Mouse (Mus musculus) MEL (cell line): ENCODE measurements at regions not wholly inside any gene's neighbourhood (a gene's known extent, or its start where the extent isn't known, plus 50 kb on each side); places are given as distances from the start of the nearest gene placed in this dataset.

Experiments used
- BHLHE40 ChIP-seq: IDR thresholded peaks from 2 replicates; pipeline ENCODE4 v1.6.1; 2012; ENCODE audit warnings: low read depth, mild to moderate bottlenecking, inconsistent platforms, low read length, improper control_type of control experiment, borderline replicate concordance
- CTCF ChIP-seq, 3 experiments: IDR thresholded peaks in 2 of 3; conservative IDR thresholded peaks in 1 of 3; 2 replicates each; pipeline ENCODE4 v1.5.1; 2011 to 2012; ENCODE audit warnings: low read length in 3 of 3, low read depth in 2 of 3, mild to moderate bottlenecking in 2 of 3, improper control_type of control experiment in 1 of 3, inconsistent platforms in 1 of 3, mixed read lengths in 1 of 3, moderate library complexity in 1 of 3; ENCODE audit not compliant: control insufficient read depth in 1 of 3, insufficient read depth in 1 of 3, poor library complexity in 1 of 3, severe bottlenecking in 1 of 3
- ELF1 ChIP-seq: IDR thresholded peaks from 2 replicates; pipeline ENCODE4 v1.6.1; 2014; ENCODE audit warnings: low read depth, mild to moderate bottlenecking, inconsistent platforms, low read length, improper control_type of control experiment, moderate library complexity
- EP300 ChIP-seq, 2 experiments: IDR thresholded peaks; 2 replicates each; pipeline ENCODE4 v1.6.1; 2011; ENCODE audit warnings: improper control_type of control experiment in 2 of 2, low read length in 2 of 2, low read depth in 1 of 2, mild to moderate bottlenecking in 1 of 2
- GABPA ChIP-seq: IDR thresholded peaks from 2 replicates; pipeline ENCODE4 v1.6.1; 2012; ENCODE audit warnings: low read depth, mild to moderate bottlenecking, inconsistent platforms, low read length, improper control_type of control experiment, moderate library complexity
- GATA1 ChIP-seq: IDR thresholded peaks from 2 replicates; pipeline ENCODE4 v1.6.1; 2011; ENCODE audit warnings: low read depth, low read length, improper control_type of control experiment
- HCFC1 ChIP-seq: IDR thresholded peaks from 2 replicates; pipeline ENCODE4 v1.6.1; 2012; ENCODE audit warnings: low read depth, mild to moderate bottlenecking, inconsistent platforms, low read length, improper control_type of control experiment, moderate library complexity
- KAT2A ChIP-seq: conservative IDR thresholded peaks from 2 replicates; pipeline ENCODE4 v1.6.1; 2012; ENCODE audit warnings: low read depth, low read length, improper control_type of control experiment, inconsistent platforms
- MAFK ChIP-seq: IDR thresholded peaks from 2 replicates; pipeline ENCODE4 v1.6.1; 2011; ENCODE audit warnings: low read depth, mild to moderate bottlenecking, low read length, improper control_type of control experiment, borderline replicate concordance
- MYB ChIP-seq: IDR thresholded peaks from 2 replicates; pipeline ENCODE4 v1.6.1; 2011; ENCODE audit warnings: mild to moderate bottlenecking, low read depth, low read length, improper control_type of control experiment
- NRF1 ChIP-seq: IDR thresholded peaks from 2 replicates; pipeline ENCODE4 v1.6.1; 2014; ENCODE audit warnings: low read depth, mild to moderate bottlenecking, inconsistent platforms, low read length, improper control_type of control experiment, moderate library complexity; ENCODE audit not compliant: poor library complexity, insufficient read depth, severe bottlenecking
- POLR2A ChIP-seq, 2 experiments: IDR thresholded peaks; 2 replicates each; pipeline ENCODE4 v1.6.1; 2011 to 2012; ENCODE audit warnings: low read length in 2 of 2, mild to moderate bottlenecking in 2 of 2, control low read depth in 1 of 2, improper control_type of control experiment in 1 of 2, low read depth in 1 of 2, moderate library complexity in 1 of 2; ENCODE audit not compliant: control insufficient read depth in 1 of 2, insufficient read depth in 1 of 2, poor library complexity in 1 of 2
- ZMIZ1 ChIP-seq: IDR thresholded peaks from 2 replicates; pipeline ENCODE4 v1.6.1; 2012; ENCODE audit warnings: low read depth, mild to moderate bottlenecking, inconsistent platforms, low read length, improper control_type of control experiment, moderate library complexity

DNA sequence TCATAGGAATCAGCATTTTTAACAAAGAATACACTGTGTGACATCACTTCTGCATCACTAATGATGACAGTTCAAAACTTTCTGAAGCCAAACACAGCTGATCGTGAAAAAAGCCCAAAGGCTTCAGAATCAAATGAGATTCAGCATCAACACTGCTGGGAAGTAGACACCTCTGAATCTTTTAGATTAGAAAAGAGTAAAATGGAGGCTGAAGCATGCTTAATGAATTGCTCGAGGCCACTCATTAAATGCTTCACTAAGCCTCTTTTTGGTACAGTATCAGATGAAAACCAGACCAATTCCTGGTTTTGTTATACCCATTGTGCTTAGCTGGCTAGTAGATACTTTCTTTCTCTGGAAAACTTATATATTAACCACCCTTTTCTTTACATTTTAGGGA lies 568.1 kb downstream of the Cenpc1 start:
- TF ChIP-seq POLR2A (IDR thresholded peaks at IDR 0.05; ENCODE audit: control insufficient read depth in 1 of 2, insufficient read depth in 1 of 2, low read depth in 1 of 2, low read length in 2 of 2, poor library complexity in 1 of 2): no peak
- TF ChIP-seq NRF1: no peak
- no peak for TF ChIP-seq MYB
- TF ChIP-seq BHLHE40: no peak
- no peak for TF ChIP-seq CTCF (IDR thresholded peaks at IDR 0.05 in 2 of 3, conservative IDR thresholded peaks at IDR 0.05 in 1 of 3; ENCODE audit: control insufficient read depth in 1 of 3, insufficient read depth in 1 of 3, low read depth in 2 of 3, low read length in 3 of 3, poor library complexity in 1 of 3, severe bottlenecking in 1 of 3)
- no peak for TF ChIP-seq ELF1
- no peak for TF ChIP-seq MAFK
- TF ChIP-seq KAT2A: no peak
- no peak for TF ChIP-seq GABPA
- TF ChIP-seq EP300 (IDR thresholded peaks at IDR 0.05; ENCODE audit: low read depth in 1 of 2, low read length in 2 of 2): no peak
- TF ChIP-seq GATA1: no peak
- TF ChIP-seq ZMIZ1: no peak
- no peak for TF ChIP-seq HCFC1
